Mouse (Mus musculus) forebrain, embryonic 10.5 days (tissue): ENCODE results near the gene Ptprn2. TPM values are rescaled to one million over a fixed set of nuclear protein-coding genes. Genes with fewer than 3 reads are reported as not detected.

Experiments
- DNase-seq: peaks from one replicate; pipeline ENCODE4 v3.0.0-alpha.2; 2017; ENCODE audit warnings: low spot score; ENCODE audit errors: extremely low spot score
- H3K27ac ChIP-seq: fragments of 300-500 bp; sonication (generic); 2 replicates; pipeline ENCODE4 v1.5.1; 2016; ENCODE audit warnings: mild to moderate bottlenecking
- H3K27me3 ChIP-seq: fragments of 300-500 bp; sonication (generic); 2 replicates; pipeline ENCODE4 v1.6.1; 2016; ENCODE audit warnings: mild to moderate bottlenecking; ENCODE audit not compliant: poor library complexity, severe bottlenecking
- H3K36me3 ChIP-seq: fragments of 300-500 bp; sonication (generic); replicated peaks from 2 replicates; pipeline ENCODE4 v1.6.1; 2016; ENCODE audit warnings: mild to moderate bottlenecking, moderate library complexity
- H3K4me1 ChIP-seq: fragments of 300-500 bp; sonication (generic); 2 replicates; pipeline ENCODE4 v1.6.1; 2016
- H3K4me3 ChIP-seq: fragments of 300-500 bp; sonication (generic); 2 replicates; pipeline ENCODE4 v1.5.1; 2016; ENCODE audit warnings: mild to moderate bottlenecking, moderate library complexity
- H3K9me3 ChIP-seq: fragments of 300-500 bp; sonication (generic); 2 replicates; pipeline ENCODE4 v1.6.1; 2016; ENCODE audit warnings: mild to moderate bottlenecking, moderate library complexity
- WGBS: fragments of 180-500 bp; shearing (Covaris S2); methylation state at CpG from one replicate; pipeline ENCODE4 v1.1.7; 2016; 5-methylcytosine and 5-hydroxymethylcytosine counted together
- polyA plus RNA-seq: library from polyadenylated mRNA; unstranded; fragments of >200 nt; fragmentation: Nextera tagmentation; extraction: Ambion mirVana; gene quantifications from 2 replicates; pipeline ENCODE4 v1.2.1, GENCODE M21; 2016

The Ptprn2 gene
- polyA plus RNA-seq, 1 experiment from 2014 or later, result 4.8 TPM

- Histone ChIP-seq H3K4me3 (no peak overlapping the region), H3K27me3 (no peaks in the 10 kb centered on the region), H3K9me3 (no peaks in the 10 kb centered on the region), H3K27ac (no peak overlapping the region), H3K36me3 (peaks cover 91% of the 10 kb centered on the region), H3K4me1 (no peaks in the 10 kb centered on the region)
- DNase-seq, result no peak
- WGBS, result 81% methylated on average over 1 of the region's 1 CpGs
Observed at GRCm38 (mm10) chr12:117224036-117224435, 738.5 kb downstream of the Ptprn2 start.

GRCm38 (mm10) chr12:117227236-117227635 lies 741.7 kb downstream of the Ptprn2 start:
- no peak for DNase-seq
- Histone ChIP-seq H3K4me3 (no peak overlapping the region), H3K27ac (no peak overlapping the region), H3K36me3 (peaks cover 95% of the 10 kb centered on the region), H3K9me3 (no peaks in the 10 kb centered on the region), H3K27me3 (no peaks in the 10 kb centered on the region), H3K4me1 (peaks cover 6% of the 10 kb centered on the region)
- 94% methylated on average over 3 of the region's 3 CpGs for WGBS

GRCm38 (mm10) chr12:117229442-117229841 lies 743.9 kb downstream of the Ptprn2 start:
- no peak overlapping the region for H3K27ac ChIP-seq
- no peak for DNase-seq
- no peak overlapping the region for H3K4me3 ChIP-seq
- peaks cover 98% of the 10 kb centered on the region for H3K36me3 ChIP-seq
- 96% methylated on average over 4 of the region's 4 CpGs for WGBS
- no peaks in the 10 kb centered on the region for H3K27me3 ChIP-seq
- no peaks in the 10 kb centered on the region for H3K9me3 ChIP-seq
- peaks cover 7% of the 10 kb centered on the region for H3K4me1 ChIP-seq

GRCm38 (mm10) chr12:117230282-117230681 lies 744.8 kb downstream of the Ptprn2 start:
- Histone ChIP-seq H3K27ac (no peak overlapping the region), H3K9me3 (no peaks in the 10 kb centered on the region), H3K36me3 (peaks cover 99% of the 10 kb centered on the region), H3K4me1 (peaks cover 16% of the 10 kb centered on the region), H3K27me3 (no peaks in the 10 kb centered on the region), H3K4me3 (no peak overlapping the region)
- 87% methylated on average over 6 of the region's 6 CpGs for WGBS
- no peak for DNase-seq

GRCm38 (mm10) chr12:117231850-117232249 lies 746.3 kb downstream of the Ptprn2 start:
- Histone ChIP-seq H3K36me3 (peaks cover 99% of the 10 kb centered on the region), H3K27ac (no peak overlapping the region), H3K9me3 (no peaks in the 10 kb centered on the region), H3K4me3 (no peak overlapping the region), H3K27me3 (no peaks in the 10 kb centered on the region), H3K4me1 (peaks cover 17% of the 10 kb centered on the region)
- DNase-seq, result no peak
- 73% methylated on average over 5 of the region's 5 CpGs for WGBS

- Histone ChIP-seq H3K27me3 (no peaks in the 10 kb centered on the region), H3K4me1 (peaks cover 17% of the 10 kb centered on the region), H3K27ac (0 out of 2 replicates have a peak overlapping the region, but pooled peaks have one; percentile 48), H3K9me3 (no peaks in the 10 kb centered on the region), H3K4me3 (no peak overlapping the region), H3K36me3 (peaks cover 97% of the 10 kb centered on the region)
- no peak for DNase-seq
Observed at GRCm38 (mm10) chr12:117235114-117235513, 749.6 kb downstream of the Ptprn2 start.

- Histone ChIP-seq H3K27me3 (no peaks in the 10 kb centered on the region), H3K4me3 (no peak overlapping the region), H3K9me3 (no peaks in the 10 kb centered on the region), H3K27ac (no peak overlapping the region), H3K36me3 (peaks cover 97% of the 10 kb centered on the region), H3K4me1 (peaks cover 27% of the 10 kb centered on the region)
- DNase-seq, result no peak
- WGBS, result 87% methylated on average over 4 of the region's 4 CpGs
Observed at GRCm38 (mm10) chr12:117236020-117236734, 750.7 kb downstream of the Ptprn2 start.

- DNase-seq, result no peak
- H3K36me3 ChIP-seq, result peaks cover 97% of the 10 kb centered on the region
- no peak overlapping the region for H3K4me3 ChIP-seq
- peaks cover 24% of the 10 kb centered on the region for H3K4me1 ChIP-seq
- H3K27ac ChIP-seq, result no peak overlapping the region
- no peaks in the 10 kb centered on the region for H3K9me3 ChIP-seq
- WGBS, result 81% methylated on average over 3 of the region's 3 CpGs
- H3K27me3 ChIP-seq, result no peaks in the 10 kb centered on the region
Observed at GRCm38 (mm10) chr12:117236981-117237380, 751.5 kb downstream of the Ptprn2 start.

GRCm38 (mm10) chr12:117239927-117240715 lies 754.6 kb downstream of the Ptprn2 start:
- WGBS, result 80% methylated on average over 9 of the region's 9 CpGs
- no peak for DNase-seq
- no peaks in the 10 kb centered on the region for H3K9me3 ChIP-seq
- H3K4me1 ChIP-seq, result peaks cover 15% of the 10 kb centered on the region
- no peaks in the 10 kb centered on the region for H3K27me3 ChIP-seq
- H3K27ac ChIP-seq, result no peak overlapping the region
- peaks cover 95% of the 10 kb centered on the region for H3K36me3 ChIP-seq
- no peak overlapping the region for H3K4me3 ChIP-seq

GRCm38 (mm10) chr12:117242181-117242580 lies 756.7 kb downstream of the Ptprn2 start:
- DNase-seq, result no peak
- 81% methylated on average over 7 of the region's 7 CpGs for WGBS
- Histone ChIP-seq H3K9me3 (no peaks in the 10 kb centered on the region), H3K4me3 (no peak overlapping the region), H3K4me1 (peaks cover 12% of the 10 kb centered on the region), H3K27me3 (no peaks in the 10 kb centered on the region), H3K36me3 (peaks cover 95% of the 10 kb centered on the region), H3K27ac (no peak overlapping the region)

GRCm38 (mm10) chr12:117245885-117246478 lies 760.5 kb downstream of the Ptprn2 start:
- Histone ChIP-seq H3K9me3 (no peaks in the 10 kb centered on the region), H3K27ac (no peak overlapping the region), H3K4me1 (peaks cover 27% of the 10 kb centered on the region), H3K36me3 (peaks cover 96% of the 10 kb centered on the region), H3K27me3 (no peaks in the 10 kb centered on the region), H3K4me3 (no peak overlapping the region)
- no peak for DNase-seq
- 92% methylated on average over 17 of the region's 17 CpGs for WGBS

- Histone ChIP-seq H3K27ac (peak overlapping the region; percentile 48), H3K9me3 (no peaks in the 10 kb centered on the region), H3K4me1 (peaks cover 68% of the 10 kb centered on the region), H3K4me3 (no peak overlapping the region), H3K36me3 (peaks cover 86% of the 10 kb centered on the region), H3K27me3 (peaks cover 15% of the 10 kb centered on the region; the same call in 1 of the 2 replicates)
- no peak for DNase-seq
- 19% methylated on average over 6 of the region's 6 CpGs for WGBS
Observed at GRCm38 (mm10) chr12:117250465-117250864, 764.9 kb downstream of the Ptprn2 start.
